Mouse (Mus musculus): ENCODE data around the gene Fam155a.
A peak's percentile ranks its signal among the peaks of the same experiment; 100 is the strongest.

Gene Fam155a

DNA sequence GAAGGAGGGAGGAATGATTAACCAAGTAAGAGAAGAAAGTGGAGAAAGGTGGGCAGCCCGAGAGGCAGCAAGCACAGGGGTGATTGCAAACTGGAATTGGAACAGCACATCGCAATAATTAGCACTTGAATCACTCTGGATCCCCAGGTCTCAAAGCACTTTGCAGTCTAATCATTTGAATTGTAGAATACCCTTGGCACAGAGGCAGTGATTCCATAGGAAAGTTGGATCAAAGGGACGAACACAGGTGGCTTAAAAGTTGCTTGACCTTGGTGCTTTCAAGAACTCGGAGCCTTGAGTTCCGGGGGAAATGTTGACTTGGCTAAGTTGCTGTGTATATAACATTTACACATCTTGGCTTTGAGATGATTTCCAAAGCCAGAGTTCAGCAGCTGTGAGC lies 299.7 kb downstream of the Fam155a start:
- no peak for DNase-seq

DNA sequence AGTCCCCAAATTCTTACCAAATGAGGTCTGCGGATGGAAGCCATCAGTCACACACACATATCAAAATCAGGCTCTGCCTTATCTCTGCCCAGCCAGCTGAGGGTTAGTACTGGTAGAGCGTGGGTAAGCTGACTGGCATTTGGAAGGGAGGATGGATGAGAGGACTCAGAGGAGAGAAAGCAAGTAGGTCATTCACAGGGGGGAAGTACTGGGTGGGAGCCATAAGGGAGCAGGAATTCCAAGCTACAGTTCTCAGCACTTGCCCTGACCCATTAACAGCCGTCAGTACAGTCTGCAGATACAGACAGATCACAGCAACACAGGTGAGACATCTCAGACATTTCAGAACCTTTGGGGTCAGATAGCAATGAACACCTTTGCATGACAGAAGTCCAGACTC lies 300.8 kb downstream of the Fam155a start:
- no peak for DNase-seq

DNA sequence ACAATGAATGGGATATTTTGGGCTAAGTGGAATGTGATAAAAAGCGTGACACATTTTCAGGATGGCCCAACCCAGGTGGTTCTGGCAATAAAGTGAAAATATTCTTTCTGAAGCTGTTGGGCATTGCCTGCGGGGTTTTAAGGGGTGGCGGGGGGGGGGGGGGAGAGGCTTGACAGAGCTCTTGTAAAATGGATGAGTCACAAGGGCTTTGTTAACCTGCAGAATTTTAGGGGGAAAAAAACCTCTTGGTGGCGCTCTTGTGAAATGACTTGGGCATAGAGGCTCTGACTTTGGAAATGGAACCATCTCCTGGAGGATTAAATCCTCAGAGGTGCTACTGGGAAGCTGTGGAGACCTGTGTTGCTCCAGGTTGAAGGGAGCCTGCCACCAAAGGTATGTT lies 309.9 kb downstream of the Fam155a start:
- DNase-seq: peak; percentile 31

DNA sequence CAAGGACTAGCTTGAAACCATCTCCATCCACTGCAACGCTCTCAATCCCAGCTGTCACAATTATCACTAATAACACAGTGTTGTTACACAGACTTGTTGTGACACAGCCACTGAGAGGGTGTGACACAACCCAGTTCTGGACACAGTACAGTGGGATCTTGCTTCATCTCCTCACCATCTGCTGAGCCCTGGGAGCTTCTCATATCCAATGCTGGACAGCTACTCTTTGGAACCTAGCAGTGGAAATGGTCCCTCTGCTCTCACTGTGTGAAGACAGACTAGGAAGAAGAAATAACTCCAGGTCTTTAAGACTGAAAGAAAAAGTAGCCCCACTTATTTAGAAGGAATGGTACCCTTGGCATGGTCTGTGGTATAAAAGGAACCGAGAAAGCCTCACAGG lies 310.3 kb downstream of the Fam155a start:
- peak; percentile 35 for DNase-seq

DNA sequence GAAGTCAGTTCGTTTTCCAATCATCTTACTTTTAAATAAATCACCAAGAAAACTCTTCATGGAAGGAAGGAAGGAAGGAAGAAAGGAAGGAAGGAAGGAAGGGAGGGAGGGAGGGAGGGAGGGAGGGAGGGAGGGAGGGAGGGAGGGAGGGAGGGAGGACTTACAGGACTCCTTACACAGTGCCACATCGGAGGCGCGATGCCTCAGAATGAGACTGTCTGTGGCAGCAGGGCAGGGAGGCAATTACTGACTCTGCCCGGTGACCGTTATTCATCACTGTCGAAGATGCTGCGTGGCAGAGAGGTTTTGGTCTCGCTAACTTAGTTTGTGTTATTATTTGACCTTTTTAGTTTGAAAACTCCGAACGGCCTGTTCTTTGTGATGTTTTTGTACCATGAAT lies 312.3 kb downstream of the Fam155a start:
- DNase-seq: no peak

DNA sequence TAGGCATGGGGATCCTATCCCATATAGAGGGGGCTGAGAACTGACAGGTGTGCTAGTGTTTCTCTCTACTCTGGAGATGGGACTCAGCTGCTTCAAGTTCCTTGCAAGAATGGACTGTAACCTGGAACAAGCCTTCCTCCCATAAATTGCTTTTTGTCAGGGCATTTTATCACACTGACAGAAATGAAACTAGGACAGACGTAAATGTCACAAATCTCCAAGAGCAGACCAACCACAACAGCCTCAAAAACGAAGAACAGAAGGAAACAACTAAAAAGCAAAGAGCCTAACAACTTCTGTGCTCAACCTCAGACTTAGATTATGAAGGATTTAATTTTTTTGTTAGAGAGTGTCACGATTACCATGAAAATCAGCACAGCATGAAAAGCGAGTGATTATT lies 315.8 kb downstream of the Fam155a start:
- no peak for DNase-seq

DNA sequence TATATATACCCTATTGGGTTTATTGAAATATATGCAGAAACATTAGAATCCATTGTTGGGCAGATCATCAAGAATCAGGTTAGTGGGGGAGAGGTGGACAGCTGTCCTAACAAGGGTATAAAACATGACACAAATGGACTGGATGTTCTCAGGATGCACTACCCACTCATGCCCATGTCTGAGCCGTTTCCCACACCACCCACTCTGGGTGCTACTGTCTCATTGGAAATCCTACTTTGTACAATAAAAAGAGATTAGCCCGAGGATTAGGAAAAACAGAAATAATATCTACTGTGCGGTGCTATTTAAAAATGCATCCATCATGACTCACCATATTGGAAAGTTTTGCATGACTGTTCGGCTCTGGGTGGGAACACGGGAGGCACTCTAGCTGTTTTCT lies 317.2 kb downstream of the Fam155a start:
- DNase-seq: no peak

DNA sequence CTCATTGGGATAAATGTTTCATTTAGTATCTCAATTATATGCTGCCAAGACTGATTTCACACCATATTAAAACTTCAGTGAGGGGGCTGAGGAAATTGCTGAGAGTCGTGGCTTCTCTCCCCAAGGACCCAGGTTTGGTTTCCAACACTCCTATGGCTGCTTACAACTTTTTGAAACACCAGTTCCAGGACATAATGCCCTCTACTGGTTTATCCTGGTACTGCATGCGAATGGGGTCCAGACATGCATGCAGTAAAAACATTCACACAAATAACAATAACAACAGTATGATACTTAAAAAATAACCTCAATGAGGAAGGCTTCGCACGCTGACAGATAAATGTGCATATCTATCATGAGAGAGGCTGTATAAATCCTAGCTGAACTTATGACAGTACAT lies 319.4 kb downstream of the Fam155a start:
- DNase-seq: no peak

DNA sequence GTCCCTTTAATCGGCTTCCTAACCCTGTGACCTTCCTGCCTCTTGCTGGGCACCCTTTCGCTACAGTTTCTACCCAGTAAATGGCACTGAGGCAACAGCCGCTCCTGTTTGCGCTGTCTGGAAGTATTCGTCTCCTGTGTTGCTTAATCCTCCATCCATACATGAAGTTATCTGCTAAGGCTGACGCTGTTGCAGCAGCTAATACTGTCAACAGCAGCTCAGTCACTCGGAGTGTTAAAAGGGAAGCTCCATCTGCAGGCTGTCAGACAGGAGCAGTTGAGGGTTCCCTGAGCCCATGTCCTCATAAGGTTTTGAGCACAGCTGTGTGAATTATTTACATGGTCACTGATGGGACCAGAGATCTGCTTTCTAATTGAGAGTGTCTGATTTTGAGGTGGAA lies 322.3 kb downstream of the Fam155a start:
- no peak for DNase-seq

DNA sequence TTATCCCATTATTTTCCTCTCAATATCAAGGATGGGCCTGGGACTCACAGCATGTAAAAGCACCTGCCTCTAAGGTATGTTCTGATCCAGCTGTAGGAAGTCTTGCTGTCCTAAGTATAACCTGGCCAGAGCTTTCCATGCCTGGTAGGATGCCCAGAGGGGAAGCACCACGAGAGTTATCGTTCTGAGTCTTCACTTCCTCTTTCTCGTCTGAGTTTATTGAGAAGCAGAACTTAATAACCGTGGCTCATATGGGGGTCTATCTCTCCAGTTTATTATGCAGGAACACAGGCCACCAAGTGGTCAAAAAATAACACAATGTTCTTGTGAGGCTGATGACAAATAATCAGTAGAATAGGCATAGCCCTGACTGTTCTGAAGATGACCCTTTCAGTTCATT lies 333.1 kb downstream of the Fam155a start:
- no peak for DNase-seq

DNA sequence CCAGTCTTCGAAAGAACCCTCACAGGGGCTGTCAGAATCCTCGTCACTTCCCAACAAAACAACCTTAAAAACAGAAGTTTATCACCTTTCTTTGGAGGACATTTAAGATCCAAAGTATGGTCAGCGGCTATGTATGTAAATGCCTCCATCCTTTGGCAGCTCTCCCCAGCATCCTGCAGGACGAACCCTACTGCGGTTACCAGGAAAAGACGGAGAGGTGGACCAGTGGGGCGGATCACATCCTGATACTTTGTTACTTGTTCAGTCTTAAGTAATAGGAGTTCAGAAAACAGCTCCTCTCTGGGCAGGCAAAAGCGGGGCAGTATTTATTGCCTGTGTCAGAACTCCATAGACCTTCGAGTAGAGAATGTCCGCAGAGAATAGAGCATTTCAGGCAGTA lies 335.5 kb downstream of the Fam155a start:
- peak; percentile 27 for DNase-seq

DNA sequence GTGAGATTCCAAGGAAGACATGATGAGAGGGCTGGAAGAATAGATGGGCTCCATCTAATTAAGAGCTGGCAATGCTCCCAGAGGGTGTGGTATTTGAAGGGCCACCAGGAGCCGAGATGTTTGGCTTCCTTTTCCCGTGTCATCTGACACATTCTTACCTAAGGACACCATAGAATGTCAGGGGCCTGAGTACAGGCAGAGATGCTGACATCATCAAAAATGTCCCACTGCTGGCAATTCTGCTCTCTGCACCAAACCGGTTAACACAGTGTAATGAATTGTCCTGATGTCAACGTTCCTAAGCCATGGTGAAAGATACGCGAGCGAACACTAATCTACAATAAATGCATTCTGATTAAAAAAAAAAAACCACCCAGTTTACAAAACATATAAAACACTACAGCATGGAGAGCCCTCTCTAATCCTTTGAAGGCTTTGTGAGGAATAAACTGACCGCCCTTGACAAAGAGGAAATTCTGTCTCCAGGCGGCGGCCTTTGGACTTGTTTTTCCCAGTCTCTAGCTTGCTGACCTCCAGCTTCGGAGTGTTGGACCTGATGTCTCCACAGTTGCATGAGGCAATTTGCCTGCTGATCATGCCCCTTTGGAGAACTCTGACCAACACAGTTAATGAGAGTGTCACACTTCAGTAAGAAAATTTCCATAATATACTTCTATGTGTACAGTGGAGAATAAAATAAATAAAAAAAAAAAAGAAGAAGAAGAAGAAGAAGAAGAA lies 338.2 kb downstream of the Fam155a start:
- DNase-seq: no peak

DNA sequence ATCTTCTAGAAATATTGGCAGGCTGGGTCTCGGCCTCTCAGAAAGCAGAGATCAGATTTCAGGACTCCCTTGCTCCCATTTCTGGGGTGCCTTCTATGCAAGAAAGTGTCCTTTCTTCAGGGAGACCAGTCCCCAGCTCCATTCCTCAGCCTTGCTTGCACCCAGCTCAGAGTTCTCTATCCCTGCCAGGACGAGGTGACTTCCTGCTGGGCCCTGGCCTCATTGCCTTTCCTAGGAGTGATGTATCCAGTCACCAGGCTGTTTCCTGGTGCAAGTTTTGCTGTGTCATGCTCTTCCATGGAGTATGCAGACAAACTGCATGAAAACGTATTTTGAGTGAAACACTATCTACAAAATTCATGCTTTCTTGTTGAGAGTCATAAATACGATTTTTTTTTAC lies 342.1 kb downstream of the Fam155a start:
- peak; percentile 36 for DNase-seq

DNA sequence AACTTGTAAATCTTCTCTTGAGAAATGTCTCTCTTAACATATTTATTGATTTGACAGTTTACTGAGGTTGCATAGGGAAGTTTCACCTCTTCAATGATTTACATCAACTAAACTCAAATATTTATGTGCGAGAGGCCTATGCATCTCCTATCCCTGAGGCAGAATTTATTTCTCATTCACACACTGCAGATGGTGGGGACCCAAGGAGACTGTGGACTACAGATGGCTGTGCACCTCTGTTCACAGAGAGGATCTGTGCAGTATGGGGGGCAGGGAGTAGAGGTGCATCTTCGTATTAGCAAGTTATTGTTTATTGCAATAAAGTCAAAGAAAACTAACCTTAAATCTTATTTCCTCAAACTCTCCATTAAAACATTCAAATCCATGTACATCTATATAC lies 346.9 kb downstream of the Fam155a start:
- no peak for DNase-seq

DNA sequence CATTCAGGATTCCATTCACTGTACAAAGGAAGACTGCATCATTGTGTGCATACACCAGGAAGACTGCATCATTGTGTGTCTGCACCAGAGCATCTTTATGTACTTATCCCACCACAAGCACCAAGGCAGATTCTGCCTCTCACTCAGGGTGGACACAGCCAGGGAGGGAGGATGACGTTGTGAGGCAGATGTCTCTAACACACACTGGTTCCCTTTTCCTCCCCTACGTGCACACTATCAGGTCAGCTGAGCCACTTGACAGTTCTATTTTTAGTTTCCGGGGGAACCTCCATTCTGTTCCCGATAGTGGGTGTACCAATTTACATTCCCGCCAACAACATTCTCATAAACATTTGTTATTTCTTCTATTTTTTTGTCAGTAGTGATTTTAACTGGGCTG lies 347.4 kb downstream of the Fam155a start:
- DNase-seq: no peak

DNA sequence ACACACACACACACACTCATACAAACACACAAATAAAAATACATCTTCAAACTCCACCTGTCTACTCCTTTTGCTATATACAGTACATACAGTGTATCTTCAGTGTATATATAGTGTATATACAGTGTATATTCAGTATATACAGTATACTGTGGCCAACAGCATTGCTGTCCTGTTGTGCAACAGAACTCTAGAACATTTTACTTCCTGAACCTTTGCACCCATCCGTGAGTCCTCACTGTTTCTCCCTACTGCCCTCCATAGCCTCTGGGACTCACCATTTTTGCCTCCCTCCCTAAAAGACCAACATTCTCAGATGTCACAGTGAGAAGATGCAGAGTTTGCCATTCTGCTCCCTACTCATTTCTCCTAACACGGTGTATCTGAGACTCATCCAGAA lies 347.8 kb downstream of the Fam155a start:
- no peak for DNase-seq

DNA sequence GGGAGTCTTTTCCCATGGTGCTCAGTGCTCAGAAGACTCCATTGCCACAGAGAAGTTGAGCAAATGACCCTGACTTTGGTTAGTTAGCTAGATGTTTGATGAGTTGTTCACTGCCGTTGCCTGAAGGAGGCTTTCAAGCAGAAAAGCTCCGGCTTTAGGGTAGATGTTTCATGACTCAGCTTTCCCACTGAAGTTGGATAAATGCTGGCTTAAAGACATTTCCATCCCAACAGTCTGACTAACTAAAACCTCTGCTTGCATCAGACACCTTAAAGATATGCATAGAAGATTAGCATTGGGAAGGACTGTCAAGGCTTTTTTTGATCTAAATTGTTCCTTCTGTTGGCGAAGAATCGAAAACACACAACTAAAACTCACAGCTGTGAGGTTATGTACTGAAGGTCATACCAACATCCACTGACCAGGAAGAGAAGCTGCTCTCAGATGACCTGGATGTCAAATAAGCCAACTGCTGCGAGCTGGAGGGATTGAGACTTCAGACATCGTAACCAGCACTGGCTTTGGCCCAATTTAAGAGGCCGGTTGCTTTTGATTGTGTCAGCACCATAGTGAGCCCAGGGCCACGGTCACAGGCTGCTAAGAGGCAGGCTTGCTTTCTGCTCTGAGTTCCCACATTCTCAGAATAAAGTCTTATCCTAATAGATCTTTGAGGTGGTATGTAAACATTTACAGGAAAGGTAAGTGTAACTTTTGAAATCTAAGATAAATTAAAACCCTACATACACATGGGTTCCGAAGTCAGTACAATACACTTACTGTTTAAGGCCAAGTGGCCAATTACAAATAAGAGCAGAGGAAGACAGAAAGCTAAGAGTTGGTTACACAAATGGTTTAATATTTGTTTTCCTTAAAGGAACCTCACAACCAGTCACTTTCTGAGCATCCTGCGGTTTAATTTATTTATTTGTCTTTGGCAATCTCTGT lies 351.8 kb downstream of the Fam155a start:
- no peak for DNase-seq

DNA sequence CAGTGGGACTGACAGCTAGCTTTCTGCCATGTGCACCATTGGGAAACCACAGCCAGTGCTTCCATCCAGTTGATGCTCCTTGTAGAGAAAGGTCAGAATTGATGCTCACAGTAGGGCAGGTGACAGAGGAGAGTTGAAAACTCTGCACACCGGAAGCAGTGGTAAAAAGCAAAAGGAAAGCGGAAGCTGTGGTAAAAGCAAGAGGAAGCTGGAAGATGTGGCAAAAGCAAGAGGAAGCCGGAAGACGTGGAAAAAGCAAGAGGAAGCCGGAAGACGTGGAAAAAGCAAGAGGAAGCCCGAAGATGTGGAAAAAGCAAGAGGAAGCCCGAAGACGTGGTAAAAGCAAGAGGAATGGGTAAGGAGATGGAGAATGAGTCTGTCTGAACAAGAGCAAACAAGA lies 354.8 kb downstream of the Fam155a start:
- no peak for DNase-seq

DNA sequence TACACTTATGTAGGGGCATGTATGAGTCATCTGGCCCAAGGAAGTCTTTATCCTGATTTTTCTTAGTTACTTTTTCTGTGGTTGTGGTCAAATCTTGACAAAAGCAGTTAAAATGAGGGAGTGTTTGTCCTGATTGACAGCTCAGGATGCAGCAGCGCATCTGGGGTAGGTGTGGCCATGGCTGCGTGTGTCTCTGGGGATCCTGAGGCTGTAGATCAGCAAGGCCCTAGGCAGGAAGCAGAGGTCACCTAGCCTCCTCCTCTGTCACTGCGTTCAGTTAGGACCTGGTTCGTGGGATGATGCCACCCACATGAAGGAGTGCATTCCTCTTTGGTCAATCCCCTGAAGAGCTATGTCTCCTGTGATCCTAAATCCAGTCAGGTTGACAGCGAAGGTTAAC lies 362.5 kb downstream of the Fam155a start:
- DNase-seq: no peak

DNA sequence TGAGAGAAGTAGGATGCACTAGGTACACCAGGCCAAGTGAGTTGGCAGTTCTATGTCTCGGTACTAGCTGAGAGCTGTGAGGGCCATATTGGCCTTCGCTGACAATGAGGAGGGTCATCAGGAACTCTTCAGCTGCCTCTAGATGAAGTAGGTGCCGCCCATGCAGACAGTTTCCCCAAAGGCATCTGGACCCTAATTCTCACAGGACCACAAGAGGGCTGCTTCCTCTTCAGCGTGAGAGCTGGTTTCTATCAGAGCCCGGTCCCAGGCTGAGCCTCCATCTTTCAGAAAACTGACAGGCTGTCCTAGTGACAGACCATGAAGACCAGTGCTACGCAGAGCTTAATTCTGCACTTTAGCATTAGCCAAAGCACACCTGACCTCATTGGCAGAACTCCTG lies 364.8 kb downstream of the Fam155a start:
- no peak for DNase-seq

DNA sequence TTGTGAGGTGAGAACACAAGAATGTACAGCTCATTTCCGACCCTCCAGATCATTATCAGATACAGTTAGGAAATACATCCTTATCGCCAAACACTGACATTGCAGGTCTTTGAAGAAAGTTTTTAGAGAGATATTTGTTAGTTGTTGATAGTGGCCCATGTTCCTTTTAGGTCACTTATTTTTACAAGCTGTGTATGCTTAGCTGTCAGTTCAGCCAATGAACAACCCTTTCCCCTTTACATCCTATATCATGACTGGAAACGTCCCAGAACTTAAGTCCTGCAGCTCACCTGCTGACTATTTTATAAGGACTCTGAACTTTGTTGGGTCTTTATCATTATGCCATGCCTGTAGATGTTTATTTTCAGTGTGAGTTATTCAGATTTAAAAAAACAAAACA lies 366.3 kb downstream of the Fam155a start:
- no peak for DNase-seq

DNA sequence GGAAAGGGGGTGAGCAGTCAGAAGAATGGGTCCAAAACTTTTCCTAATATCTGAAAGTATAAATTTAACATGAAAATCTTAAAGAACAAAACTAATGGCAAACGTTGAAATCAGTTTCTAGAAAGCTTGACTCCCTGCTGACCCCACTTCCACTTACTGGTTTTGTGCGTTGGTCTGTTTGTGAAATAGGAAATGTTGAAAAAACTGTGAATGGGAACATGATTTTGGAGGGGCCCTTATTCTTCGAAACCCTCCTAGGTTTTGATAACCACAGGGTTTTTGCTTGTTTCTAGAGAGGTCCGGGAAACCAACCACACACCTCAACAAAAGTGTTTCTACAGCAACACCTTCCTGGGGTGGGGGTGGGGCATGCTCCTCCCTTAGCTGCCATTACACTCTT lies 368.6 kb downstream of the Fam155a start:
- DNase-seq: no peak

DNA sequence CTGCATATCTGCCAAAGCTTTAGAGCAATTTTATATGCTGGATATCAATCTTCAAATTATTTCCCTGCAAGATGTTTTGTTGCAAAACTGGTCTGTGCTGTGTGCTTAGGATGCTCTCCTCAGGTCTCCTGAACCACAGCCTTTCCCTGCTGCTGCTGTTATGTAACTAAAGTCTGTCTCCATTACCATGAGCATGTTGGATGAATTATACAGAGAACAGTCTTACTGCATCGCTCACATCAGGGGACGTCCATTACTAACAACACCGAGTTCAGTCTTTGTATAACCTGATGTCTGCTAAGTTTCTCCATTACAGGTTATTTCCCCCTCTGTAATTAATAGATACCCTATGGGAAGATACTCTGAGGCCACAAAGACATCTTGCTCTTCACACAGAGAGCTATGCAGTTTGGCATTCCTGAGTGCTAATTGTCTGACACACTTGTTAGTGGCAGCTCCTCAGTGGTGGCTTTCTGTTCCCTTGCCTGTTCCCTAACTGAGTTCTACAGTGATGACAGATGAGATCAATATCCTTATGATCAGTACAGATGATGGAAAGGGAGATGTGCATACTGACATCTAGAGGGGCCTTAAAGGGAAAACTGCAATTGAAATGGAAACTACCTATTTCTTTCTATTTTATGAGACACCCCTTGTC lies 372.2 kb downstream of the Fam155a start:
- no peak for DNase-seq

DNA sequence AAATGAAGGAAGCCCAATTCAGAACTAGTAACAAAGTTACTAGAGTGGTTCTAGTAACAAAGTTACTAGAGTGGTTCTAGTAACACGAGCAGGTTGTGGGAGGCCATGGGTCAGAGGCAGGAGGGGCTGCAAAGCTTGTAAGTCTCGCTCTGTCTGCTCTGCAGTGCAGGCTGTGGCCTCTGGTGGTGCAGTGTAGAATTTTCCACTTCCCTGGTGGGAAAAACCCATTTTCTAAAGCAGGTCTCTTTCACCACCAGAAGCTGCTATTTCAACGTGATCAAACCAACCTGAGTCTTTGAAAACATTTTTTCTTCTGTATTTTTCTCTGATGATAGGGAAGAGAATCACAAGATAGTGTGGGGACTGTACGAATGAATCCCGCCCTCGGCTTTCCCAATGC lies 372.9 kb downstream of the Fam155a start:
- no peak for DNase-seq

All from cerebellum, adult 11 months (tissue).